Mouse (Mus musculus) CH12F3 (cell line): ENCODE results near the gene Fam126a.

Experiments
- in situ Hi-C: fragments of 300-500 bp; cut with MboI; formaldehyde crosslinking; loops from 2 replicates; pipeline ENCODE4 v1.14.3; 2020; ENCODE audit warnings: low sequenced_read_pairs

The Fam126a gene

GRCm38 (mm10) chr5:23909256-23909655 lies 121.2 kb downstream of the Fam126a start:
- in situ Hi-C loops, result no loop called here

GRCm38 (mm10) chr5:23908486-23909090 lies 121.9 kb downstream of the Fam126a start:
- in situ Hi-C loops, result no loop called here

- in situ Hi-C loops, result no loop called here
These were observed 128.3 kb downstream of the Fam126a start for GRCm38 (mm10) chr5:23902221-23902620.

GRCm38 (mm10) chr5:23900190-23900589 lies 130.3 kb downstream of the Fam126a start:
- in situ Hi-C loops, result no loop called here

GRCm38 (mm10) chr5:23893864-23894771 lies 136.4 kb downstream of the Fam126a start:
- in situ Hi-C loops, result no loop called here

- in situ Hi-C loops, result no loop called here
These were observed 137.2 kb downstream of the Fam126a start for GRCm38 (mm10) chr5:23893156-23893863.

- in situ Hi-C loops, result no loop called here
These were observed 139.8 kb downstream of the Fam126a start for GRCm38 (mm10) chr5:23890734-23891133.

- in situ Hi-C loops, result no loop called here
These were observed 141.0 kb downstream of the Fam126a start for GRCm38 (mm10) chr5:23889461-23889860.

GRCm38 (mm10) chr5:23887111-23887510 lies 143.4 kb downstream of the Fam126a start:
- in situ Hi-C loops, result no loop called here

GRCm38 (mm10) chr5:23874457-23874856 lies 156.0 kb downstream of the Fam126a start:
- in situ Hi-C loops, result loop anchor here (25.0 kb wide), 1 partner anchor 188 kb away; no protein-coding TSS in a partner anchor

- in situ Hi-C loops, result loop anchor here (25.0 kb wide), 1 partner anchor 190 kb away; no protein-coding TSS in a partner anchor
These were observed 157.9 kb downstream of the Fam126a start for GRCm38 (mm10) chr5:23872586-23872985.

- in situ Hi-C loops, result loop anchor here (25.0 kb wide), 1 partner anchor 191 kb away; no protein-coding TSS in a partner anchor
These were observed 159.2 kb downstream of the Fam126a start for GRCm38 (mm10) chr5:23871323-23871722.

GRCm38 (mm10) chr5:23865941-23866340 lies 164.5 kb downstream of the Fam126a start:
- in situ Hi-C loops, result loop anchor here (25.0 kb wide), 1 partner anchor 196 kb away; no protein-coding TSS in a partner anchor
